Mouse (Mus musculus) gastrocnemius, postnatal 25 days (tissue): Measurements from ENCODE around the gene Stam. TPM values are rescaled to one million over a fixed set of nuclear protein-coding genes. Genes with fewer than 3 reads are reported as not detected.

Experiments used
- DNase-seq: peaks from one replicate; pipeline ENCODE4 v3.0.0; 2022
- total RNA-seq, 2 experiments: library from RNA; stranded (reverse); gene quantifications; 1 replicate in 1 of 2; 2 replicates in 1 of 2; pipeline ENCODE4 v1.2.3; 2021

Stam gene
- total RNA-seq, 2 experiments from 2014 or later: 17.6 to 18.7 TPM

- DNase-seq: no peak
Observed at GRCm38 (mm10) chr2:14126387-14126786, 52.5 kb downstream of the Stam start.

GRCm38 (mm10) chr2:14127629-14128028 is 53.7 kb downstream of the Stam start:
- DNase-seq: no peak

GRCm38 (mm10) chr2:14130641-14131339 is 56.9 kb downstream of the Stam start:
- DNase-seq: no peak

GRCm38 (mm10) chr2:14132468-14133326 is 58.8 kb downstream of the Stam start:
- DNase-seq: no peak

GRCm38 (mm10) chr2:14136906-14137305 is 63.0 kb downstream of the Stam start:
- peak; percentile 9 for DNase-seq

GRCm38 (mm10) chr2:14139590-14139989 is 65.7 kb downstream of the Stam start:
- DNase-seq: no peak

- DNase-seq: no peak
Observed at GRCm38 (mm10) chr2:14140044-14140443, 66.1 kb downstream of the Stam start.

GRCm38 (mm10) chr2:14145311-14145710 is 71.4 kb downstream of the Stam start:
- peak; percentile 33 for DNase-seq

GRCm38 (mm10) chr2:14146913-14147312 is 73.0 kb downstream of the Stam start:
- DNase-seq: no peak

- DNase-seq: no peak
Observed at GRCm38 (mm10) chr2:14150829-14151228, 76.9 kb downstream of the Stam start.

- DNase-seq: no peak
Observed at GRCm38 (mm10) chr2:14151854-14152253, 78.0 kb downstream of the Stam start.

- no peak for DNase-seq
Observed at GRCm38 (mm10) chr2:14159047-14159446, 85.1 kb downstream of the Stam start.

GRCm38 (mm10) chr2:14159756-14160155 is 85.9 kb downstream of the Stam start:
- DNase-seq: no peak

GRCm38 (mm10) chr2:14164459-14165030 is 90.6 kb downstream of the Stam start:
- DNase-seq: peak; percentile 49

- DNase-seq: no peak
Observed at GRCm38 (mm10) chr2:14165066-14165465, 91.2 kb downstream of the Stam start.

- DNase-seq: no peak
Observed at GRCm38 (mm10) chr2:14165618-14166344, 91.9 kb downstream of the Stam start.

GRCm38 (mm10) chr2:14167721-14168120 is 93.8 kb downstream of the Stam start:
- DNase-seq: no peak

GRCm38 (mm10) chr2:14174334-14174733 is 100.4 kb downstream of the Stam start, which contains the start of gene Tmem236:
Gene Tmem236, plus strand, starts transcription at chr2:14174523.
- DNase-seq: no peak

GRCm38 (mm10) chr2:14176460-14177193 is 102.7 kb downstream of the Stam start:
- no peak for DNase-seq

GRCm38 (mm10) chr2:14184375-14184774 is 110.5 kb downstream of the Stam start:
- no peak for DNase-seq

- no peak for DNase-seq
Observed at GRCm38 (mm10) chr2:14190684-14191083, 116.8 kb downstream of the Stam start.

GRCm38 (mm10) chr2:14191601-14192000 is 117.7 kb downstream of the Stam start:
- DNase-seq: no peak
